Mouse (Mus musculus): ENCODE results near the gene Dhrs1. TPM values are rescaled to one million over a fixed set of nuclear protein-coding genes. Genes with fewer than 3 reads are reported as not detected.

Dhrs1 gene
- polyA plus RNA-seq, 1 experiment, result 228 TPM

DNA sequence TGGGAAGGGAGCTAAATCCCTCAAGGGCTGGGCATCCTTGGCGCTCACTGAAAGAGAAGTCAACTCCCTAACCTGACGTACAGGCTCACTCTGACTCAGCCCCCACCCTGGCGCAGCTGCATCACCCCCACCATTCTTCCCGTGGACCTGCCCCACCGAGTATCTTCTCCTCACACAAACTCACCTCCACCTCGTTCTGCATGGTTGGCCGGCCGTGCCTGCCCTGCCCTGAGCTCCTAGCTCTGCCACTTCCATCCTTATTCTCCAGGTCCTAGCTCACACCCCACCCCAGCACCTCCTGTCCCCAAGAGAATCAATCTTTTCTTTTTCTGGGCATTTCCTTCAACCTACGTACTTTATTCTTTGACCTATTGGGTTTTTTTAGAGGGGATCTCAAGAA is 44.4 kb downstream of the Dhrs1 start:
- Histone ChIP-seq H3K4me1 (ENCODE audit: control insufficient read depth, insufficient read depth, low read length) (no peaks in the 10 kb centered on the region), H3K27me3 (replicated peaks; ENCODE audit: control insufficient read depth, insufficient read depth, low read length) (no peaks in the 10 kb centered on the region), H3K36me3 (ENCODE audit: control insufficient read depth, insufficient read depth, low read length) (no peaks in the 10 kb centered on the region), H3K4me3 (ENCODE audit: insufficient read depth, low read depth, low read length) (no peak overlapping the region), H3K27ac (ENCODE audit: insufficient read depth, low read depth, low read length) (no peak overlapping the region)
- no peak for TF ChIP-seq POLR2A (IDR thresholded peaks at IDR 0.05; ENCODE audit: low read depth, low read length)
- TF ChIP-seq CTCF (conservative IDR thresholded peaks at IDR 0.05; ENCODE audit: insufficient read depth, insufficient read length, low read depth, low read length), result no peak
- 34% methylated on average over 9 of the region's 9 CpGs for WGBS
- no peak for DNase-seq

DNA sequence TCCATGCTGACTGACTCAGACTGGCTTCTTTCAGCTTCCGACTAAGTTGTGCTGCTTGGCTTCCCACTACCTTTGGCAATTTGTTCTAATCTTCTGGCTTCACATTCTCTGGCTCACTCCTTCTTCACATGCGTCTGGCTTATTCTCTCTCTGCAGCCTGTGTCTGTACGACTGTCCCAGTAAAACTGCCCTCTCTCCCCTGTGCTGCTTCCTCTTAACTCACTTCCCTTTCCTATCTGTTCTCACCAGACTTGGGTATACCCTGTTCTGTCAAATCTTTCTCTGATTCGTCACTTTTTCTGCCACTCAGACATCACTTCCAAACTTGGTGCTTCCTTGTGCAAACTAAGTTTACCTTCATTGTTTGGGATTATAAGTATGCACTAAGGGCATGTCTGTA is 48.3 kb downstream of the Dhrs1 start:
- DNase-seq, result no peak
- no peaks in the 10 kb centered on the region for H3K4me1 ChIP-seq (ENCODE audit: control insufficient read depth, insufficient read depth, low read length)
- 81% methylated on average over 4 of the region's 4 CpGs for WGBS
- H3K27me3 ChIP-seq (replicated peaks; ENCODE audit: control insufficient read depth, insufficient read depth, low read length), result no peaks in the 10 kb centered on the region
- H3K27ac ChIP-seq (ENCODE audit: insufficient read depth, low read depth, low read length), result no peak overlapping the region
- TF ChIP-seq POLR2A (IDR thresholded peaks at IDR 0.05; ENCODE audit: low read depth, low read length) (no peak), CTCF (conservative IDR thresholded peaks at IDR 0.05; ENCODE audit: insufficient read depth, insufficient read length, low read depth, low read length) (no peak)
- no peaks in the 10 kb centered on the region for H3K36me3 ChIP-seq (ENCODE audit: control insufficient read depth, insufficient read depth, low read length)
- no peak overlapping the region for H3K4me3 ChIP-seq (ENCODE audit: insufficient read depth, low read depth, low read length)

DNA sequence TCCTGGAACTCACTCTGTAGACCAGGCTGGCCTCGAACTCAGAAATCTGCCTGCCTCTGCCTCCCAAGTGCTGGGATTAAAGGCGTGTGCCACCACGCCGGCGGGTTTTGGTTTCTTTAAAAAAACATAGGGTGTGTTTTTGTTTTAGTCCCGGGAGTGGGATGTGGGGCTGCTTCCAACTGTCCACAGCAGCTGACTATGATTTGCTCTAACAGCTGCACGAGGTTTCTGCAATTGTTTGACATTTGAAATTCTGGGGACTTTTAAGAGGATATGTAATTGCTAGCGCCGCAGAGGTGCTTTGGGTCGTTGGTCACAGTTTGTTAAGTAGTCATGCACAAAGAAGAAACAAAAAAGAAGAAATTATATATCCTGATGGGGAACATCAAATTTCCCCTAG is 56.1 kb downstream of the Dhrs1 start:
- H3K27me3 ChIP-seq (replicated peaks; ENCODE audit: control insufficient read depth, insufficient read depth, low read length), result no peaks in the 10 kb centered on the region
- H3K27ac ChIP-seq (ENCODE audit: insufficient read depth, low read depth, low read length), result no peak overlapping the region
- no peak for DNase-seq
- no peak for TF ChIP-seq POLR2A (IDR thresholded peaks at IDR 0.05; ENCODE audit: low read depth, low read length)
- TF ChIP-seq CTCF (conservative IDR thresholded peaks at IDR 0.05; ENCODE audit: insufficient read depth, insufficient read length, low read depth, low read length), result no peak
- no peak overlapping the region for H3K4me3 ChIP-seq (ENCODE audit: insufficient read depth, low read depth, low read length)
- no peaks in the 10 kb centered on the region for H3K4me1 ChIP-seq (ENCODE audit: control insufficient read depth, insufficient read depth, low read length)
- H3K36me3 ChIP-seq (ENCODE audit: control insufficient read depth, insufficient read depth, low read length), result no peaks in the 10 kb centered on the region
- WGBS, result 45% methylated on average over 10 of the region's 10 CpGs

Other genes with a start within 250 kb of the Dhrs1 start
- gene Cpne6, start 235.2 kb downstream of the Dhrs1 start, polyA plus RNA-seq (2012; rRNA removed), result 0.11 and 0.22 TPM in 2 replicates
- not detected in 2 replicates for gene Nrl, start 220.7 kb downstream of the Dhrs1 start, polyA plus RNA-seq (2012; rRNA removed)
- 22.9 and 27.4 TPM in 2 replicates for gene Pck2, start 205.4 kb downstream of the Dhrs1 start, polyA plus RNA-seq (2012; rRNA removed)
- gene Dcaf11, start 185.7 kb downstream of the Dhrs1 start, polyA plus RNA-seq (2012; rRNA removed), result 223 and 243 TPM in 2 replicates
- gene A730061H03Rik, start 185.3 kb downstream of the Dhrs1 start, polyA plus RNA-seq (2012; rRNA removed), result 0.75 and 1.4 TPM in 2 replicates
- gene Fitm1, start 170.1 kb downstream of the Dhrs1 start, polyA plus RNA-seq (2012; rRNA removed), result 115 and 116 TPM in 2 replicates
- 60.5 and 77.5 TPM in 2 replicates for gene Psme1, start 167.6 kb downstream of the Dhrs1 start, polyA plus RNA-seq (2012; rRNA removed)
- 21.9 and 24.9 TPM in 2 replicates for gene Emc9, start 160.4 kb downstream of the Dhrs1 start, polyA plus RNA-seq (2012; rRNA removed)
- 53.1 and 60.2 TPM in 2 replicates for gene Psme2, start 154.6 kb downstream of the Dhrs1 start, polyA plus RNA-seq (2012; rRNA removed)
- gene Rnf31, start 154.0 kb downstream of the Dhrs1 start, polyA plus RNA-seq (2012; rRNA removed), result 27.0 and 27.6 TPM in 2 replicates
- 36.9 and 39.9 TPM in 2 replicates for gene Irf9, start 142.1 kb downstream of the Dhrs1 start, polyA plus RNA-seq (2012; rRNA removed)
- 11.4 and 13.3 TPM in 2 replicates for gene Rec8, start 127.7 kb downstream of the Dhrs1 start, polyA plus RNA-seq (2012; rRNA removed)
- 69.7 and 84.9 TPM in 2 replicates for gene Ipo4, start 109.7 kb downstream of the Dhrs1 start, polyA plus RNA-seq (2012; rRNA removed)
- 3.2 and 4.0 TPM in 2 replicates for gene Gm49378, start 107.8 kb downstream of the Dhrs1 start, polyA plus RNA-seq (2012; rRNA removed)
- gene Tm9sf1, start 101.9 kb downstream of the Dhrs1 start, polyA plus RNA-seq (2012; rRNA removed), result 109 and 110 TPM in 2 replicates
- gene Tssk4, start 95.5 kb downstream of the Dhrs1 start, polyA plus RNA-seq (2012; rRNA removed), result 0.67 and 0.79 TPM in 2 replicates
- 22.4 and 27.2 TPM in 2 replicates for gene Mdp1, start 85.2 kb downstream of the Dhrs1 start, polyA plus RNA-seq (2012; rRNA removed)
- gene Gmpr2, start 73.7 kb downstream of the Dhrs1 start, polyA plus RNA-seq (2012; rRNA removed), result 18.7 and 21.7 TPM in 2 replicates
- gene Nedd8, start 73.6 kb downstream of the Dhrs1 start, polyA plus RNA-seq (2012; rRNA removed), result 321 and 438 TPM in 2 replicates
- gene Tinf2, start 63.9 kb downstream of the Dhrs1 start, polyA plus RNA-seq (2012; rRNA removed), result 9.9 and 10.2 TPM in 2 replicates
- gene Tgm1, start 31.8 kb downstream of the Dhrs1 start, polyA plus RNA-seq (2012; rRNA removed), result 29.6 and 30.1 TPM in 2 replicates
- gene Rabggta, start 23.4 kb downstream of the Dhrs1 start, polyA plus RNA-seq (2012; rRNA removed), result 70.0 and 86.9 TPM in 2 replicates
- gene Nop9, start within 50 bp of the Dhrs1 start, polyA plus RNA-seq (2012; rRNA removed), result 12.9 and 16.1 TPM in 2 replicates
- gene Cideb, start 12.8 kb upstream of the Dhrs1 start, polyA plus RNA-seq (2012; rRNA removed), result 485 and 513 TPM in 2 replicates
- gene Ltb4r2, start 15.7 kb upstream of the Dhrs1 start, polyA plus RNA-seq (2012; rRNA removed), result 0.56 and 0.76 TPM in 2 replicates
- gene Ltb4r1, start 20.3 kb upstream of the Dhrs1 start, polyA plus RNA-seq (2012; rRNA removed), result 0.75 and 1.1 TPM in 2 replicates
- 16.8 and 16.9 TPM in 2 replicates for gene Adcy4, start 38.4 kb upstream of the Dhrs1 start, polyA plus RNA-seq (2012; rRNA removed)
- gene Ripk3, start 43.2 kb upstream of the Dhrs1 start, polyA plus RNA-seq (2012; rRNA removed), result 3.5 and 4.7 TPM in 2 replicates
- 4.3 and 5.0 TPM in 2 replicates for gene Nfatc4, start 77.5 kb upstream of the Dhrs1 start, polyA plus RNA-seq (2012; rRNA removed)
- 6.6 and 7.6 TPM in 2 replicates for gene Nynrin, start 108.3 kb upstream of the Dhrs1 start, polyA plus RNA-seq (2012; rRNA removed)
- 0.08 and 0.13 TPM in 2 replicates for gene Cbln3, start 138.7 kb upstream of the Dhrs1 start, polyA plus RNA-seq (2012; rRNA removed)
- gene Khnyn, start 139.3 kb upstream of the Dhrs1 start, polyA plus RNA-seq (2012; rRNA removed), result 11.1 and 11.9 TPM in 2 replicates
- gene Sdr39u1, start 154.6 kb upstream of the Dhrs1 start, polyA plus RNA-seq (2012; rRNA removed), result 132 and 133 TPM in 2 replicates
- gene Cma1, start 199.0 kb upstream of the Dhrs1 start, polyA plus RNA-seq (2012; rRNA removed), result 0.42 and 0.99 TPM in 2 replicates
- not detected in 2 replicates for gene Cma2, start 205.3 kb upstream of the Dhrs1 start, polyA plus RNA-seq (2012; rRNA removed)

All from kidney, adult 2 months (tissue).